Mouse (Mus musculus) spleen, embryonic (tissue): ENCODE data around the gene Gpa33.

Experiments
- CTCF ChIA-PET: fragments of 350-600 bp; sonication (Branson Sonifier 250); formaldehyde crosslinking; loops from one replicate; lab custom pipeline; 2022; lab: Charles Lee

The Gpa33 gene

DNA sequence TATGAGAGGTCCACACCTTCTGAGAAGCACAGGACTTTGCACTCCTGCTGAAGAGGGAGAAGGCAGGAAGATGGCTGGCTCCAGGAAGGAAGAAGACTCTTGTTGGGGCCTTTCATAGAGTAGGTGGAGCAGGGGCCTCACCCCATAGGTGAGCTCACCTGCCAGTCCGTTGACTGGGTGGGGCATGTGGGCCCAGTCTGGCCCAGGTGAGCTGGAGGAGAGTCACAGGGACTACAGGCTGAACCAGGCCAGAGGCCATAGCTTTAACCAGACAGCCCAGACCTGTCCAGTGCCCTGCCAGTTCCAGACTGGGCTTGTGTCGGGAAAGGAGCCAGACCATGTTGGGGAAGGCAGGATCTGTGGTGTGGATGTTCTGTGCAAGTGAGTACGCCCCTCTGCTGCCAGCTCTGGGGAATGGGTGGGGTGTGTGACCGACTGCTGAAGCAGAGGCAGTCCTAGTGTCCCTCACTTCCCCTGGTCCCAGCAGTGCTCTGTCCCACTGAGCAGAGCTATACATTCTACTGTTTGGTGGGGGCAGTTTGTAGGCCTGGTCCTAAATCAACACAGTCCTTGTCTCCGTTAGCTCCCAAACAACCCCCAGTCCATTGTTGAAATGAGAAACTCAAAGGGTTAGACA lies at the start of gene Gpa33:
Gpa33 (plus strand) TSS at position 15 of the 637 bp plus-strand sequence.
- CTCF ChIA-PET = no interaction called here

DNA sequence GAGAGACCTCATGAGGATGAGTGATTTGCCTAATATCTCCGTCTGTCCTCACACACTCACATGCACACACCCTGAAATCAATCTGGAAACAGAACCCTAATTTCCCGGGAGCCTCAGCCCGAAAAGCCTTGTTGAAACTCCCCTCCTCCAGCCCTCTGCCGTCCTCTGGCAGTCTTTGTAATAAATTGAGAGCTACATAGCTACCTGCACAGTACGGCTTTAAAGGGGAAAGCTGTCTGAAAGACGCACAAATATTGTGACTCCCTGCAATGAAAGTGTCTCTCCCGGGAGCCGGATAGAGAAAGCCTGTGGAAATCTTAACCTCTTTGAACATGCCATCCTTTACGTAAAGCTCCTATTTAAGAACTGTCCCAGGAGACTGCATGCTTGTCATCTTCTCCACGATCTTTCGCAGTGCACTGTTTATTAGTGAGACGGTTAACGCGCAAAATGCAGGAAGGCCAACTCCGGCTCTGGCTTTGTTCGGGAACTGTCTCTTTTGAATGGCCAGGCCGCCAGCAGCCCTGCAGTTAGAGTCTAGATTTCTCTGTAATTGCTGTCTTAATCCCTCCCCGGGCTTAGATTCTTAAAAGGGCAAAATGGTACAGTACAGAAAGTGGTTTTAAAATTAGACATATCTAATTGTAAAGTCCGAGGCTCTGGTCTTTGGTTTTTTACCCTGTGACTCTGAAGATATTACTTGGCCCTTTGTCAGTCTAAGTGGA lies 41.4 kb upstream of the Gpa33 start:
- CTCF ChIA-PET = no interaction called here

DNA sequence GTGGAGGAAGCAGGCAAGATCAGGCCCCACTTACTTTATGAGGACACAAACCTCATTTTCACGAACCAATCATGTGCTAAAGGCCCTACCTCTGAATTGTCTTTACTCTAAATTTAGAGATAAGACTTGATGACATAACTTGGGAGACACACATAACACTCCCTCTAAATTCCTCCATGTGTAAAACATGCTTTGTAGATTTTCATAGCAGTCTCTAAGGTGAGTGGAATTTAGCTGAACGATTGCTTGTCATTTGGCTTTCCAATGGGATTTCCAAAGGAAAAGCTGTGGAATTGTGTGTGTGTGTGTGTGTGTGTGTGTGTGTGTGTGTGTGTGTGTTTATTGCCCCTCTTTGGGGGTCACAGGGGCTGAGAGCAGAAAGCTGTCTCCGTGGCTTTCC lies 40.7 kb upstream of the Gpa33 start:
- CTCF ChIA-PET = no interaction called here

DNA sequence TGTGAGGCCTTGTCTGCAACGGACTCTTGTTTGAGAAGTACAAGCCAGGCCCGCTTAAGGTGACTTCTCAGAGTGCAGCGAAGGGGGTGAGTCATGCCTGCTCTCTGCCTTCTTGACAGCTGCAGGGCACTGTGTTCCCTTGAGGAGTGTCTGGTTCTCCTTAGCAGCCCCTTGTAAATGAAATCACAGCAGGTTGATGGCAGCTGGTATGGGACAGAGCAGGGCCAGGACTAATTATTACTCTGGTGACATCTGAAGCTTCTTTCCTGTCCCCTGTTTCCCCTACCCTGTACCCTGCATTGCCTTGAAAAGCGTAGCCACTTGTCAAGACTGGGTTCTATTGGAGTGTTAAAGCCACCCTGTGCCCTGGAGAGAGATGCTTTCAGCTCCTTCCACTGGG lies 40.3 kb upstream of the Gpa33 start:
- CTCF ChIA-PET = no interaction called here

DNA sequence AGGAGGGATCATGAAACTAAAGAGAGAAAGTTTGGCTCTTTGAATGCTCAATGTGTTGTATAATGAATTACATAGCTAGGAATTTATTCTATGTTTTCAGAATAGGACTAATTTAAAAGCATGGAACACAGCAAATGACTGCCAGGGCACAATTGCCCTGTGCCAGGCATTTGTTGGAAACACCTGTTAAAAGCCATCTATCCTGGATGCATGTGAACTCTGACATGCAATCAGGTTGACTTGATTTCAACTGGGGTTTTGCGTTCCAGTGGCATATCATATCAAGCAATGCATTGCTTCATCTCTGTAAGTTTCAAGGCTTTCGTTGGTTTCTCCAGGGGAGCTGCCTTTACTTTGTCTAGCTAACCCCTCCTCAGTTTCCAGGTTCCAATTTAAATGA lies 39.7 kb upstream of the Gpa33 start:
- CTCF ChIA-PET = no interaction called here

DNA sequence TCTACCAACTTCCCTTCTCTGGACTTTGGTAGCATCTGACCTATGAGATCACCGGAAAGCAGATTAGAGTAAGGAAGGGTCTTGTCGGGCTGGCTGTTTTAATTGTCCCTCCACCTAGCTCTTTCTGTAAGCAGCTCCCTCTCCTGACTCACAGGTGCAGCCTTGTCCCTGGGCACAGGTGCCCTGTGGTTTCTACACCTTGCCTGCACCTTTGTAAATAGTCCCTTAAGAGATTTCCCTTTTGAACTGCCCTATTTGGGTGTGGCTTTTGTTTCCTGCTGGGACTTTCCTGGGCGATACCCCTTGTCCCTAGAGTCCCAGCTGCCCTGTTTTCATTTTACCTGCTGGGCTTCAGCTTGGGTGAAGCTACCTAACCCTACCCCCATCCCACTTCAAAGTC lies 35.6 kb upstream of the Gpa33 start:
- CTCF ChIA-PET = no interaction called here

DNA sequence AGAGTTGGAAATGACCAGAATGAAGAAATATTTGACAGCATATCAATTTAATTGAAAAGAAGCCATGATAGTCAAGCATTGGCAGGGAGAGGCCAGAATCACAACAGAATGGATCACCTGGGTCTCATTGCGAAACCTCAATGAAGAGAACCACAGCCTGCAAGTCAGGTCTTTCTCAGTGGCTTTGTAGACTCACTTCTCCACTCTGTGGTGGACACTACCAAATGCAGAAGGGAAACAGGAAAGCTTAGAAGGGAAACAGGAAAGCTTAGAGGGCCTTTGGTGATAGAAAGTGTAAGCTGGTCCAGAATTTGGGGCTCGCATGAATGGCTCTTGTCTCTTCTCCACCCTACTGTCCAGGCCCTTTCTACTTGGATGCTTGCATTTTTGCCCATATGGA lies 31.9 kb upstream of the Gpa33 start:
- CTCF ChIA-PET = no interaction called here

DNA sequence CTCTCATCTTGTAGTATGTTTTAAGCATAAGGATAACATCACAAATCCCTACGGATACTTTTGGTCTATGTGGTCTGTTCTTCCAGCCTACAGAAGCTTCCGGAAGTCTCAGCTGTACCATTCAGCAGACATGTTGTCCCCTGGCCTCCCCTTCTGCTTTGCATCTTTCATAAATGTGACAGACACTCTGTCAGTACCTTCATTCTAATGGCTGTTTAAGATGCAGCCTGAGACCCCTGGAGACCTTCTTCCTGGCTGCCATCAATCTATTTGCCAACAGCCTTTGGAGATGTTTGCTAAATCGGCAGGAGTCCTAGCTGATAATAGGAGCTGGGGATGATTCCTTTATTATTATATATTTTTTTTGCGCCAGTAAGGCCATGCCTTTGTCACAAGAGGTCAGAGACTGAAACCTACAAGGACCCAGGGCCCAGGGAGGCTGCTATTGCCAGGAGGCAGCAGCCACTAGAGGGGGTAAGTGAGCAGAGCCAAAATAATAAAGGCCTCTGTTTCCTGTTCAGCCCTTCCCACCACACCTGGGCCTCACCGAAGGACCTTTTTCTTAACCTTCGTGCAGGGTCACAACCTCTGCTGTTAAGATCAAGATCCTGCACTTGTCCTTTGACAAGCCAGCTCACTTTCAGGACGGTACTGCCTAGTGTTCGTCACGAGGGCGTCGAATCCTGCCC lies 27.0 kb upstream of the Gpa33 start:
- CTCF ChIA-PET = no interaction called here

DNA sequence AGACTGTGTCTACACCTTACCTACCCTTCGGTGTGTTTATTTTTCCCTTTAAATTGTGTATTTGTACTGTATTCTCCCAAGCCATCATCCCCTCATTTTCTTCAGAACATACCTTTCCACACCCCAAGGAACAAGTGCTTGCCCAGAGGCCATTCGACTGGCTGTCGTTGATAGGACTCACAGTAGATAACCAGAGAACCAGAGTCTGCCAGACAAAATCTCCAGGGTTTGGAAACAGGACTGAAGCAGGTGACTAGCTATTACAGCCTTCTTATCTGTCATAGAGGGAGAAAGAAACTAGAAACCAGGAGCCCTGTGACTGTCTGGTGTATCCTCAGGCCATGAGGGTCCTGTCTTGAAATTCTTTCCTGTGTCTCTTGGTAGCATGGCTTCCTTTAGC lies 25.2 kb upstream of the Gpa33 start:
- CTCF ChIA-PET = no interaction called here

DNA sequence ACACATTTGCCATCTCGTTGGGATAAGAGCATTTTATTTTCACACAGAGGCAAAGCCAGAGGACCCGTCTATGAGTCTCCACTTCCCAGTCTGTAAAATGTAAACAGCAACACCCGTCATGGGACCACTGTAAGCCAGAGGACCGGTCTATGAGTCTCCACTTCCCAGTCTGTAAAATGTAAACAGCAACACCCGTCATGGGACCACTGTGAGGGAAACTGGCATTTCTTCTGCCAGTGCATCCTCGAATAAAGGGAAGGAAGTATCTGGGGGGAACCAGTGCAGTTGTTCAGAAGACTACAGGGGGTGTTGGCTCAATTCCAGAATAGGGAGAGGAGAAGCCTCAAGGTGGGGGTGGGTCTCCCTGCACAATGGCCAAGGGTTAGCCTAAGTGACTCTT lies 24.6 kb upstream of the Gpa33 start:
- CTCF ChIA-PET = no interaction called here

DNA sequence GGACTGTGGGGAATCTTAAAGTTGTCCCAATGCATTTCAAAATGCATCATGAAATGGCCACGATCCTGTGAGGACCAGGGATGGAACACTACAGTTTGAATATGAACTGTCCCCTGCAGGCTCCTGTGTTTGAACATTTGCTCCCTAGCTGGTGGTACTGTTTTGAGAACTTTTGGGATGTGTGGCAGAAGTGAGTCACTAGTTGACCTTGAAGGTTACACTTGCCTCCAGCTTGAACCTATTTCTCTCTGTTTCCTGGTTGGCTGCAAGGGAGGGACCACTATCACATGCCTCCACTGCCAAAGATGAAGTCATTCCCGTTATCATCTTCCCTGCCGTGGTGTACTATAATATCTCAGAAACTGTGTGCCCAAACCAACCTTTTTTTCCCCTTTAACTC lies 15.1 kb upstream of the Gpa33 start:
- CTCF ChIA-PET = no interaction called here

DNA sequence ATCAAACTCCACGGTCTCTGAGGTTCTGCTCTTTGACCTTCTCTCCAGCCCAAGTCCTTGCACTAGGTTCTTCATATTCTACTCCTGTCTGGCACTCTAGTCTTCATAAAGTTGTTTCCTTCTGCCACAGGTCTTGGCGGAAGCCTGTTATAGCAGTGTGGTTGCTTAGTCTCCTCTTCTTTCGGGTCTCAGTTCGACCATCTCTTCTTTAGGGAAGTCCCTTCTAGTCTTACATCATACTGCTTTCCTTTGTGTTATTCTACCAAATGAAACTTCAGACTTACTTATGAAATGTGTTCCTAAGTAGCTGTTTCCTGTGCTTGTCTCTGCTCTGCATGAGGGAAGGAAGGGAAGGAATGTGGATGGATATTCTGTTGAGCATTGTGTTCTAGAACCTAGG lies 14.3 kb upstream of the Gpa33 start:
- CTCF ChIA-PET = no interaction called here

DNA sequence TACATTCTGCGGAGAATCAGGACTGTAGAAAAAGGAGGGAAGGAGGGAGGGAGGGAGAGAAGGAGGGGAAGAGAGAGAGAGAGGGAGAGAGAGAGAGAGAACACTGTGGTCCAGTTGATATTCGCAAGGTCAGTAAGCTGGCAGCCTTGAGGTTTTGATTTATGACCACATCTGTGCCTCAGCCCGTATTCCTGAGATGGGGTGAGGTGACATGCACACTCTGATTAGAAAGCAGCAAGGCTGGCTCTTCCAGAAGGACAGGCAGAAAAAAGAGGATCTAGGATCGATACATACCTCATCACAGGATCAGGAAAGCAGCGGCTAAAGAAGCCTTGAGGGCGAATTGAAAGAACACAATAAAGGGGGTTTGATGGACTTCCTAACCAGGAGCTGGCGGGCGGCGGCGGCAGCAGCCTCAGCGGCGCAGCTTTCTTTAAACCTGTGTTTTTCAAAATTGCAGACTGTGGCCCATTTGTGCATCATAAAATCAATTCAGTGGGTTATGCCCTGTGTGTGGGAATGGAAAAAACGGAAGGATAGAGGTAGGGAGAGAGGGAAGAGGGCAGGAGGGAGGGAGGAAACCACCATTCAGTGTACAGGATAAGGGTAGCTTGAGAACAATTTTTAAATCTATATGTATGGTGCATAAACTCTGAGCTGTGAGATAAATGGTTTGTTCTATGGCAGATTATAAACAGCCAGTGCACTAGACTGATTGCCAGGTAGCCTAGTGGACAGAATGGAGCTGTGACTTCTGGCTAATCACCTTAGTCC lies 12.0 kb upstream of the Gpa33 start:
- CTCF ChIA-PET = interaction anchor here (0.5 to 0.7 kb wide), 2 partner anchors 337 to 345 kb away, joined by 3 read pairs; no protein-coding TSS in a partner anchor

DNA sequence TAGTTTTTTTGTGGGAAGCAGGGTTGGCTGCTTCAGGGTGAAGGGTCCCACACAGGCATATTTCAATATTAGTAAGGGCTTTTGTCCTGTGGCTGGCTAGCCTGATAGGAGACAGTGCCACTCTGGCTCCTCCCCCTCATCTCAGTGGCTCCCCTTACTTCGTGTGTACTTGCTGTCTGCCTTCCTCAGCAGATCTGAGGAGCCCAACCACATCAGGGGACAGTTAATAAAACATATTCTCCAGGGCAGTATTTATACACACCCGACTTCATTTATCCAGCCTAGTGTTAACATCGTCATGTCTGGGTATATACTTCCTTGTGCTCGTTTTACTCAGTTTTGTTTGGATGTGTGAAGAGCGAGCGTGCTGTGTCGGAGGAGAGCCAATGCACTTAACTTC lies 7.9 kb upstream of the Gpa33 start:
- CTCF ChIA-PET = no interaction called here

DNA sequence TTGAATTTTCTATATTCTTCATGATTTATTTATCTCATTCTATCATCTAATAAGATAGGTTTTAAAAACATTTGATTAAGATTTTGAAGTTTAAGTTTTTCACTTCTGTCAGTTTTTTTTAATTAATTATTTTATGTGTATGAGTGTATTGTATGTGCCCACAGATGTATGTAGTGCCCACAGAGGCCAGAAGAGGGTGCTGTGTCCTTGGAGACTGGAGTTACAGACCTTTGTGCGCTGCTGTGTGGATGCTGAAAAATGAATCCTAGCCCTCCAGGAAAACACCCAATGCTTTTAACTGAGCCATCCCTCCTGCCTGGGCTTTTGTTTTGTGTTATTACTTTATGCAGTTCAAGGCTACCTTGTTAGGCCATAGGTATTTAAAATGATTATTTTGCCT lies 7.0 kb upstream of the Gpa33 start:
- CTCF ChIA-PET = no interaction called here

DNA sequence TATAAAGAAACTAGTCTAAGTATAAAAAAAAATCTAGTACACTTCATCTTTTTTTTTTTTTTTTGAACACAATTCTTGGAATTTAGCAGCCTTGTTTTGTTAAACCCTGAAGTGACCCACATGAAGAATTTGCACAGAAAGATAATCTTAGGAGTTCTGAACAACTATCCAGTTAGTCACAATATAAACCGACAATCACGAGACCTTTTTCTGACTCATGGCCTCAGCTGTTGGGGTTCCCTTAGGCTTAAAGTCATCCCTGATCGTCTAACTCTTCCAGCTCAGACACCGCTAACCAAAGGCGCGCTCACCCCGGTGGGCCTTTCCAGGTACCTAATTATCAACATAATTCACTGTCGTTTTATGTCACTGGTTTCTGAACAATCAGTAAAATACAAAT lies 6.3 kb upstream of the Gpa33 start:
- CTCF ChIA-PET = no interaction called here

DNA sequence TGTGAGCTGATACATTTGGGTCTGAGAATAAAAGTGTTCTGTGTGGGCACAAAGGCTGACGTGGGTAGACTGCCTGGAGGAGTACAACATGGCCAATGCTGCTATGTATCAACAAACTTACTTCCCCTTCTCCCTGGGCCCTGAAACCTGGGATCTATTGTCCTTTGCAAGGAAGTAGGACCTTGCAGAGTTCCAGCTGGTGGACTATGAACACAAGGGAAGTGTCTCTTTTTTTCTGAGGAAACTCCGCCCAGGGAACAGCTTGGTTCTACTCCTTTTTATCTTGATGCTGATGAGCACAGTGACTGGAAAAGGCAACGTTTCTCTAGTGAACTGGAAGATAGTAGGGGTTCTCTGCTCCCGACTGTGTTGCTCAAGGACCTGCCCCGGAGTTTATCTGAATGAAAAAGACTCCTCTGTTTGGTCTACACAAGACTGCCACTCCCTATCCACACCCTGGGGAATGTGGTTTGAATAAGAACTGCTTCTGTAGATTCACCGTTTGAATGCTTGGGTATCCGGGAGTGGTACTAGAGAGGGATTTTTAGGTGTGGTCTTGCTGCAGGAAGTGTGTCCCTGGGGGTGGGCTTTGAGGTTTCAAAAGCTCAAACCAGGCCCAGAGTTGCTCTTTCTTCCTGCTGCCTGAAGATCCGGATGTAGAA lies 5.0 kb upstream of the Gpa33 start:
- CTCF ChIA-PET = no interaction called here

DNA sequence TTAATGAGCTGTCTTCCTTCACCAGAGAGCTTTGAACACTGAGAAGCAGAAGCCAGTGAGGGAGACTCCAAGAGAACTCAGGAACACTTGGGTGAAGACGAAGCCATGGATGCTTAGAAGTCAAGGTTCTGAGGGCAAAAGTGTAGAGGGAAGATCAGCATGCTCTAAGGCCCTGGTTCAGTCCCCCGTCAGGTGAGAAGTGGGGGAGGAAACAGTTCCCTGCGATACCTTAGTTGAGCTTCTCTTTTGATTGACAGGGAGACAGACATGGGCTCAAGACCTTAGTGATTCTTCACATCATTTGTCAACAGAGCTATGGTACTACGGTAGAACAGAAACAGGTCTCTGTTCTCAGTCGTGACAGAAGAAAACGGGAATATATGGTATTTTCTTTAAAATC lies 3.7 kb upstream of the Gpa33 start:
- CTCF ChIA-PET = no interaction called here

DNA sequence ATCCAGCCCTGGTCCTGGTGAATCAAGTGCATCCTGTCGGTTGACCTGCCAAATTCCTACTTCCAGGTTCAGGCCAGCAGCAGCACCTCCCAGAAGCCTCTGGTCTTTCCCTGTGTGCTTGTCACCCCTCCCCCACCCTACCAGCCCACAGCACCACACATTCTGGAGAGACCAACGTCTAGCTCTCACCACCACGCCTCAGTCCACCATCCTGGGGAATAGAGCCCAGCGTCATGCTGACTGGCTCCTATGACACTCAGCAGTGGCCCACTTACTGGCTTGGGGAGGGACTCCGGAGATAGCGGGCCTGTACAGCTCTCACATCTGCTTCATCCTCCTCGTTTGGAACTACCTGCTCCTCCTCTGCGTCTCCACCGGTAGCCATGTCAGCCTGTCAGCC lies 3.2 kb upstream of the Gpa33 start:
- CTCF ChIA-PET = no interaction called here

DNA sequence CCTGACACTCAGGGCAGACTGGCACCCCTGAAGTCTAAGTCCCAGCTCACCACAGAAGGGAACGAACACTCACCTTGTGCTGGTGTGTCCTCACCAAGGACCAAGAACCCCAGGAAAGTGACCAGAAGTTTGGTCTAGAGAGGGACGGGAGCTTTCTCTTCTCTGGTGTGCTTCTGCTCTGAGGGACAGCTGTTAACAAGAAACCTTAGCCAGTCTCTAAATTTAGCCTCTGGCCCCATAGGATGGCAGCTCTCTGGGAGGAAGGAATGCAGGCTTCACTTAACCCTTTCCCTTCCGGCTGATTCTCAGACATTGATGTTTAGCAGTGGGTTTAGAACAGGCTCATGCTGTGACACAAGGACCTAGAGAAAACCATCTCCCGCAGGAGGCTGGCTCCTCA lies 2.3 kb upstream of the Gpa33 start, which contains the start of gene Dusp27:
Dusp27 (minus strand) TSS at position 204 of the 400 bp plus-strand sequence.
- CTCF ChIA-PET = no interaction called here

DNA sequence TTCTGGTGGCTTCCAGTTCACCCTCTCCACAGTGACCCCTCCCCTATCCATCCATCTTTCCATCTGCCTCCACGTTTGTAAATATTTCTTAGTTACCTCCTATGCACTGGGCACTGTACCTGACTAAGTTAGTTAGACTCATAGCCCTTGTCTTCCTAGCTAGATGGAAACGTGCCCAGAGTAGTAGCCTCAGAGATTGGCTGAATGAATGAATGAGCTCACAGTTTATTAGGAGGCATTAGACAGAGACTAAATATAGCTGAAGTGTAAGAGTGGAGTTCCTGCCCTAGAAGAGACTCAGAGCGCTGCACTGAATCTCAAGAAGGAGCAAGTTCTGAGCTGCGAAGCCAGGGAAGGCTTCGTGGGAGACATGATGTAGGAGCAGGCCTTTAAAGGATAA lies 1.5 kb upstream of the Gpa33 start:
- CTCF ChIA-PET = no interaction called here

DNA sequence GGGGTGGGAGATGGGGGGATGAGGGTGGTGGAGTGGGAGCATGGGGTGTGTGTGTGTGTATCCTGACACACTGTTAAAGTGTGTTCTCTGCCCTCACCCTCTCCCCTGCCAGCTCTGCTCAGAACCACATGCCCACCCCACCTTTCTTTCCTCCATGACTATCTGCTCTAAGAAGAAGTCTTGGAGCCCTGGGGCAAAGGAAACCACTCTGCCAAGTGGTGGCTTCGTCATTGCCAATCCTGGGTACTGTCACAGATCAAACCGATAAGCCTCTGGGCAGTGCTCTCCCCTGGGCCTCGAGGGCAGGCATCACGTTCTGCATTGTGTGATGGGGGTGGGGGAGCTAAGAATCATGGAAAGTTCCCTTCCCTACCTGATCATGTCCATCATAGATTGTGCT lies 2.3 kb downstream of the Gpa33 start:
- CTCF ChIA-PET = no interaction called here
